Mouse (Mus musculus) embryonic facial prominence, embryonic 14.5 days (tissue): Measurements from ENCODE around the gene Etfb. TPM values are rescaled to one million over a fixed set of nuclear protein-coding genes. Genes with fewer than 3 reads are reported as not detected.

Experiments
- ATAC-seq: fragments of 200-750 bp; cut with Nextera tagmentation; 2 replicates; pipeline ENCODE4 v1.8.0; 2017; ENCODE audit warnings: low read depth, moderate number of reproducible peaks, moderate TSS enrichment
- DNase-seq: peaks from one replicate; pipeline ENCODE4 v3.0.0-alpha.2; 2015; ENCODE audit warnings: low spot score
- H3K27ac ChIP-seq: fragments of 300-500 bp; sonication (generic); replicated peaks from 2 replicates; pipeline ENCODE4 v1.5.1; 2014; ENCODE audit warnings: low read depth, mild to moderate bottlenecking, low read length, moderate library complexity
- H3K27me3 ChIP-seq: fragments of 300-500 bp; sonication (generic); replicated peaks from 2 replicates; pipeline ENCODE4 v1.6.1; 2014; ENCODE audit warnings: low read length; ENCODE audit not compliant: control insufficient read depth, insufficient read depth
- H3K36me3 ChIP-seq: fragments of 300-500 bp; sonication (generic); 2 replicates; pipeline ENCODE4 v1.6.1; 2014; ENCODE audit warnings: low read length, mixed read lengths; ENCODE audit not compliant: control insufficient read depth, insufficient read depth
- H3K4me1 ChIP-seq: fragments of 300-500 bp; sonication (generic); 2 replicates; pipeline ENCODE4 v1.6.1; 2014; ENCODE audit warnings: antibody characterized with exemption, low read length; ENCODE audit not compliant: control insufficient read depth, insufficient read depth
- H3K4me2 ChIP-seq: fragments of 300-500 bp; sonication (generic); 2 replicates; pipeline ENCODE4 v1.6.1; 2014; ENCODE audit warnings: low read depth, mild to moderate bottlenecking, low read length, moderate library complexity, mixed read lengths
- H3K4me3 ChIP-seq: fragments of 300-500 bp; sonication (generic); 2 replicates; pipeline ENCODE4 v1.5.1; 2014; ENCODE audit warnings: low read depth, mild to moderate bottlenecking, low read length
- H3K9ac ChIP-seq: fragments of 300-500 bp; sonication (generic); 2 replicates; pipeline ENCODE4 v1.6.1; 2014; ENCODE audit warnings: low read depth, mild to moderate bottlenecking, low read length, moderate library complexity, mixed read lengths
- H3K9me3 ChIP-seq: fragments of 300-500 bp; sonication (generic); 2 replicates; pipeline ENCODE4 v1.6.1; 2016; ENCODE audit warnings: low read length; ENCODE audit not compliant: control insufficient read depth
- WGBS: fragments of 180-500 bp; shearing (Covaris S2); extraction: QIAGEN DNeasy Blood & Tissue Kit; methylation state at CpG from one replicate; pipeline ENCODE4 v1.1.7; 2014; 5-methylcytosine and 5-hydroxymethylcytosine counted together
- polyA plus RNA-seq: library from polyadenylated mRNA; unstranded; fragments of >200 nt; fragmentation: Nextera tagmentation; extraction: Ambion mirVana; gene quantifications from 2 replicates; pipeline ENCODE4 v1.2.1, GENCODE M21; 2014

Etfb gene
- polyA plus RNA-seq, 1 experiment from 2014 or later = 298 TPM

- H3K36me3 ChIP-seq = no peaks in the 10 kb centered on the region
- H3K4me1 ChIP-seq = no peaks in the 10 kb centered on the region
- 60% methylated on average over 3 of the region's 3 CpGs for WGBS
- H3K9me3 ChIP-seq = no peaks in the 10 kb centered on the region
- H3K27ac ChIP-seq = no peak overlapping the region
- H3K4me3 ChIP-seq = no peak overlapping the region
- no peak for DNase-seq
- H3K4me2 ChIP-seq = no peak overlapping the region
- ATAC-seq = no peak
- no peaks in the 10 kb centered on the region for H3K27me3 ChIP-seq
- H3K9ac ChIP-seq = no peak overlapping the region
Observed at GRCm38 (mm10) chr7:43423991-43424625, 19.8 kb upstream of the Etfb start.

GRCm38 (mm10) chr7:43427406-43427805 lies 16.5 kb upstream of the Etfb start, which contains the start of gene Lim2:
Lim2 (plus strand) TSS chr7:43427670.
- WGBS = 83% methylated on average over 8 of the region's 8 CpGs
- no peak for ATAC-seq
- H3K4me3 ChIP-seq = no peak within 1 kb of the TSS

GRCm38 (mm10) chr7:43429500-43429899 lies 14.4 kb upstream of the Etfb start:
- 51% methylated on average over 4 of the region's 4 CpGs for WGBS
- H3K27ac ChIP-seq = no peak overlapping the region
- H3K9ac ChIP-seq = no peak overlapping the region
- H3K9me3 ChIP-seq = no peaks in the 10 kb centered on the region
- ATAC-seq = no peak
- H3K4me1 ChIP-seq = no peaks in the 10 kb centered on the region
- no peak for DNase-seq
- H3K36me3 ChIP-seq = no peaks in the 10 kb centered on the region
- H3K4me3 ChIP-seq = no peak overlapping the region
- no peaks in the 10 kb centered on the region for H3K27me3 ChIP-seq
- no peak overlapping the region for H3K4me2 ChIP-seq

More at GRCm38 (mm10) chr7:43427406-43427805, 16.5 kb upstream of the Etfb start, which contains the start of gene Lim2:
- H3K4me2 ChIP-seq = no peak within 1 kb of the TSS
- no peaks in the 10 kb centered on the region for H3K27me3 ChIP-seq
- no peaks in the 10 kb centered on the region for H3K9me3 ChIP-seq
- H3K27ac ChIP-seq = no peak within 1 kb of the TSS
- no peaks in the 10 kb centered on the region for H3K36me3 ChIP-seq
- DNase-seq = no peak
- H3K9ac ChIP-seq = no peak within 1 kb of the TSS
- H3K4me1 ChIP-seq = no peaks in the 10 kb centered on the region

- no peak overlapping the region for H3K9ac ChIP-seq
- H3K36me3 ChIP-seq = no peaks in the 10 kb centered on the region
- H3K4me3 ChIP-seq = no peak overlapping the region
- no peak overlapping the region for H3K4me2 ChIP-seq
- DNase-seq = no peak
- no peak overlapping the region for H3K27ac ChIP-seq
- no peaks in the 10 kb centered on the region for H3K4me1 ChIP-seq
- H3K27me3 ChIP-seq = no peaks in the 10 kb centered on the region
- ATAC-seq = no peak
- no peaks in the 10 kb centered on the region for H3K9me3 ChIP-seq
- 67% methylated on average over 4 of the region's 4 CpGs for WGBS
Observed at GRCm38 (mm10) chr7:43432891-43433290, 11.0 kb upstream of the Etfb start.

- H3K9ac ChIP-seq = no peak overlapping the region
- H3K27ac ChIP-seq = no peak overlapping the region
- no peaks in the 10 kb centered on the region for H3K4me1 ChIP-seq
- no peaks in the 10 kb centered on the region for H3K9me3 ChIP-seq
- H3K4me2 ChIP-seq = no peak overlapping the region
- no peak overlapping the region for H3K4me3 ChIP-seq
- ATAC-seq (no peak), DNase-seq (no peak)
- H3K27me3 ChIP-seq = no peaks in the 10 kb centered on the region
- no peaks in the 10 kb centered on the region for H3K36me3 ChIP-seq
- 79% methylated on average over 5 of the region's 5 CpGs for WGBS
Observed at GRCm38 (mm10) chr7:43434676-43435075, 9.2 kb upstream of the Etfb start.

GRCm38 (mm10) chr7:43436341-43437255 lies 7.3 kb upstream of the Etfb start, which contains the start of gene Nkg7:
Nkg7 (plus strand) TSS chr7:43437073.
- Histone ChIP-seq H3K9me3 (no peaks in the 10 kb centered on the region), H3K27me3 (no peaks in the 10 kb centered on the region), H3K27ac (no peak within 1 kb of the TSS), H3K4me3 (no peak within 1 kb of the TSS), H3K9ac (no peak within 1 kb of the TSS), H3K4me1 (no peaks in the 10 kb centered on the region), H3K36me3 (no peaks in the 10 kb centered on the region), H3K4me2 (no peak within 1 kb of the TSS)
- 76% methylated on average over 10 of the region's 10 CpGs for WGBS
- ATAC-seq (no peak), DNase-seq (no peak)

- H3K36me3 ChIP-seq = no peaks in the 10 kb centered on the region
- WGBS = 79% methylated on average over 4 of the region's 4 CpGs
- no peaks in the 10 kb centered on the region for H3K9me3 ChIP-seq
- ATAC-seq (no peak), DNase-seq (no peak)
- H3K27ac ChIP-seq = no peak overlapping the region
- H3K27me3 ChIP-seq = no peaks in the 10 kb centered on the region
- H3K4me3 ChIP-seq = no peak overlapping the region
- peaks cover 4% of the 10 kb centered on the region; the same call in 1 of the 2 replicates for H3K4me1 ChIP-seq
- H3K4me2 ChIP-seq = no peak overlapping the region
- no peak overlapping the region for H3K9ac ChIP-seq
Observed at GRCm38 (mm10) chr7:43438611-43439010, 5.3 kb upstream of the Etfb start.

- no peak for ATAC-seq
- no peak within 1 kb of the TSS for H3K27ac ChIP-seq
Observed at GRCm38 (mm10) chr7:43440482-43440881, 3.4 kb upstream of the Etfb start, which contains the start of gene Cldnd2. Cldnd2 (plus strand) TSS chr7:43440782.

More at GRCm38 (mm10) chr7:43440482-43440881, 3.4 kb upstream of the Etfb start, which contains the start of gene Cldnd2:
- Histone ChIP-seq H3K36me3 (no peaks in the 10 kb centered on the region), H3K9me3 (no peaks in the 10 kb centered on the region), H3K4me3 (no peak within 1 kb of the TSS), H3K4me1 (peaks cover 12% of the 10 kb centered on the region), H3K4me2 (no peak within 1 kb of the TSS), H3K27me3 (no peaks in the 10 kb centered on the region), H3K9ac (no peak within 1 kb of the TSS)
- WGBS = 85% methylated on average over 5 of the region's 6 CpGs
- DNase-seq = no peak
